Mouse (Mus musculus) embryonic facial prominence, embryonic 15.5 days (tissue): Measurements from ENCODE around the gene Mast4. TPM values are rescaled to one million over a fixed set of nuclear protein-coding genes. Genes with fewer than 3 reads are reported as not detected.

Source experiments
- ATAC-seq: fragments of 200-750 bp; cut with Nextera tagmentation; 2 replicates; pipeline ENCODE4 v1.8.0; 2017; ENCODE audit warnings: low read depth, moderate TSS enrichment; ENCODE audit not compliant: insufficient number of reproducible peaks, low FRiP score, low TSS enrichment
- H3K27ac ChIP-seq: fragments of 300-500 bp; sonication (generic); replicated peaks from 2 replicates; pipeline ENCODE4 v1.5.1; 2015; ENCODE audit warnings: mild to moderate bottlenecking, inconsistent platforms
- H3K27me3 ChIP-seq: fragments of 300-500 bp; sonication (generic); 2 replicates; pipeline ENCODE4 v1.6.1; 2015; ENCODE audit warnings: inconsistent platforms
- H3K36me3 ChIP-seq: fragments of 300-500 bp; sonication (generic); 2 replicates; pipeline ENCODE4 v1.6.1; 2015; ENCODE audit warnings: mild to moderate bottlenecking, inconsistent platforms
- H3K4me1 ChIP-seq: fragments of 300-500 bp; sonication (generic); 2 replicates; pipeline ENCODE4 v1.6.1; 2015; ENCODE audit warnings: inconsistent platforms
- H3K4me2 ChIP-seq: fragments of 300-500 bp; sonication (generic); replicated peaks from 2 replicates; pipeline ENCODE4 v1.6.1; 2015; ENCODE audit warnings: mild to moderate bottlenecking, inconsistent platforms
- H3K4me3 ChIP-seq: fragments of 300-500 bp; sonication (generic); replicated peaks from 2 replicates; pipeline ENCODE4 v1.5.1; 2015; ENCODE audit warnings: mild to moderate bottlenecking, inconsistent platforms
- H3K9ac ChIP-seq: fragments of 300-500 bp; sonication (generic); 2 replicates; pipeline ENCODE4 v1.6.1; 2015; ENCODE audit warnings: inconsistent platforms
- H3K9me3 ChIP-seq: fragments of 300-500 bp; sonication (generic); replicated peaks from 2 replicates; pipeline ENCODE4 v1.6.1; 2016; ENCODE audit warnings: inconsistent platforms
- WGBS: fragments of 180-500 bp; shearing (Covaris S2); methylation state at CpG from one replicate; pipeline ENCODE4 v1.1.7; 2015; 5-methylcytosine and 5-hydroxymethylcytosine counted together
- polyA plus RNA-seq: library from polyadenylated mRNA; unstranded; fragments of >200 nt; fragmentation: Nextera tagmentation; extraction: Ambion mirVana; gene quantifications from 2 replicates; pipeline ENCODE4 v1.2.1, GENCODE M21; 2015

Mast4 gene
- polyA plus RNA-seq, 1 experiment from 2014 or later = 30.2 TPM

DNA sequence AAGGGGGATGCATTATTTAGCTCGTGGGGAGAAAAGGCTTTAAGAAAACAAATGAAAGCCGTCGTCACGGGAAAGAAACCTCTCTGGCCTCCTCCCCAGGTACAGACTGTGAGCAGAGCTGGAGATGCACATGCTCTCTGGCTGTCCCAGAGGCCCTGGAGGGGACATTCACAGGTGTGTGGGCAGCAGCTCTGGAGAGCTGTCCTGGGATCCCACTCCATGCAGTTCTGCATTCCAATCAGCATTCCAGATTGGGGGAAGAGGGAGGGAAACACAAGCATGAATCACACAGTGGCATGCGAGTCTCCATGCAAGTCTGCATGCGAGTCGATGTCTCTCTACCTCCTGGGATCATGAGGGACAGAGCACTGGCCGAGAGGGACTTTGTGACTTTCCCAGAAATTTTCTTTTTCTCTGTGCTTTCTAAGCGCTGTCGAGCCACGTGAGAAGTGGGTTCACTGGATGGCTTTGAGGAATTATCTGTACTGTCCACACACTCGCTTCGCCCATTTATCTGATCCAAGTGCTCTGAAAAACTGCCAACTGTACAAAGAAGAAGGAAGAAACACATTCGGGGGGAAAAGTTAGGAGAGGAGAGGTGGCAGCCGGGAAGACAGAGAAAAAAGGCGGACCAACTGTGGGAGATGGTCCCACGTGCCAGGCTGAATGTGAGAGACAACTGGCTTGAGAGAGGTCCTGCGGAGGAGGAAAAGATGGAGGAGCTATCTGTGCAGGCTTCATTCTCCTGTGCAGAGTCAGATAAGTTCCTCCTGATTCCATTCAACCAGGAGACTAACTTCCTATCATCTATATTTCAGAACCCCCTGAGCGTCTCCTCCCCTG lies 580.4 kb downstream of the Mast4 start:
- Histone ChIP-seq H3K4me3 (no peak overlapping the region), H3K4me2 (no peak overlapping the region), H3K27ac (no peak overlapping the region), H3K9me3 (no peaks in the 10 kb centered on the region), H3K9ac (no peak overlapping the region), H3K27me3 (no peaks in the 10 kb centered on the region), H3K4me1 (peaks cover 8% of the 10 kb centered on the region; the same call in 1 of the 2 replicates), H3K36me3 (peaks cover 33% of the 10 kb centered on the region)
- ATAC-seq = no peak
- WGBS = 82% methylated on average over 19 of the region's 19 CpGs

GRCm38 (mm10) chr13:102749891-102750290 lies 584.4 kb downstream of the Mast4 start:
- 85% methylated on average over 10 of the region's 10 CpGs for WGBS
- Histone ChIP-seq H3K4me3 (no peak overlapping the region), H3K4me1 (peaks cover 8% of the 10 kb centered on the region; the same call in 1 of the 2 replicates), H3K9me3 (no peaks in the 10 kb centered on the region), H3K27me3 (no peaks in the 10 kb centered on the region), H3K27ac (no peak overlapping the region), H3K9ac (no peak overlapping the region), H3K4me2 (no peak overlapping the region), H3K36me3 (peaks cover 26% of the 10 kb centered on the region)
- no peak for ATAC-seq

- Histone ChIP-seq H3K27ac (no peak overlapping the region), H3K9me3 (no peaks in the 10 kb centered on the region), H3K4me2 (no peak overlapping the region), H3K36me3 (peaks cover 26% of the 10 kb centered on the region), H3K4me1 (peaks cover 8% of the 10 kb centered on the region; the same call in 1 of the 2 replicates), H3K4me3 (no peak overlapping the region), H3K27me3 (no peaks in the 10 kb centered on the region), H3K9ac (no peak overlapping the region)
- 41% methylated on average over 6 of the region's 6 CpGs for WGBS
- ATAC-seq = no peak
Observed at GRCm38 (mm10) chr13:102749194-102749593, 585.1 kb downstream of the Mast4 start.

DNA sequence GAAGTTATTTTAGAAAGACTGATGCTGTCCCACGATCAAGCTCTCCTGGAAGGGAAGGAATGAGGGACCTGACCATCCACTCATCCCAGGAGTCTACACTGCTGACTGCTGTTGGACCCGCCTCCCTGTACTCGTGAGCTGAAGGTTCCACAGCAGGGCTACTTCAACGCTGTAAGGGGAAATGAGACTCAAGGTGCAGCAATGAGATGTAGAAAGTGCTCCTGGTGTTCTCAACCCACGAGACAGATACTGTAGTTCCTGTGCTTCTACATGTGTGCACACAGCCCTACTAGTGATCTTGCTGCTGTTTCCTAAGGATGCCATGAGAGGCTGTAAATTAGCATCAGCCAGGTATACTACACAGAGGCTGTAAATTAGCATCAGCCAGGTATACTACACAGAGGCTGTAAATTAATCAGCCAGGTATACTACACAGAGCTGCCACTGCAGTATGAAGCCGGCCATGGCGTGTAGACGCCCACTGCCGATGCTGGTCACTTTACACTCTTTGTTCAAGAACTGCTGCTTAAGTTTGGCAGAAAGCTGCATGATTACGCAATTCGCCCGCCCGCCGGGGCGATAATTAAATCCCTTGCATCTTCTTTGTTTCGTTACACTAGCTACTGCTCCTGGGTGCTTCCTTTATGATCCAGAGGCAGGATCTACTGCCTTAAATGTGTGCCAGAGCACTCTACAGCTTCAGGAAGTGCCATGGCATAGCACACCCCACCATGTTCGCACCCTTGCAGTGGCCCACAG lies 587.3 kb downstream of the Mast4 start:
- WGBS = 84% methylated on average over 17 of the region's 17 CpGs
- Histone ChIP-seq H3K27me3 (no peaks in the 10 kb centered on the region), H3K9me3 (no peaks in the 10 kb centered on the region), H3K27ac (no peak overlapping the region), H3K36me3 (peaks cover 20% of the 10 kb centered on the region), H3K4me2 (no peak overlapping the region), H3K9ac (no peak overlapping the region), H3K4me3 (no peak overlapping the region), H3K4me1 (no peaks in the 10 kb centered on the region)
- no peak for ATAC-seq

GRCm38 (mm10) chr13:102745626-102746342 lies 588.5 kb downstream of the Mast4 start:
- Histone ChIP-seq H3K4me1 (no peaks in the 10 kb centered on the region), H3K9me3 (no peaks in the 10 kb centered on the region), H3K9ac (no peak overlapping the region), H3K27ac (no peak overlapping the region), H3K36me3 (peaks cover 20% of the 10 kb centered on the region), H3K4me3 (no peak overlapping the region), H3K27me3 (no peaks in the 10 kb centered on the region), H3K4me2 (no peak overlapping the region)
- WGBS = 83% methylated on average over 9 of the region's 9 CpGs
- ATAC-seq = no peak

DNA sequence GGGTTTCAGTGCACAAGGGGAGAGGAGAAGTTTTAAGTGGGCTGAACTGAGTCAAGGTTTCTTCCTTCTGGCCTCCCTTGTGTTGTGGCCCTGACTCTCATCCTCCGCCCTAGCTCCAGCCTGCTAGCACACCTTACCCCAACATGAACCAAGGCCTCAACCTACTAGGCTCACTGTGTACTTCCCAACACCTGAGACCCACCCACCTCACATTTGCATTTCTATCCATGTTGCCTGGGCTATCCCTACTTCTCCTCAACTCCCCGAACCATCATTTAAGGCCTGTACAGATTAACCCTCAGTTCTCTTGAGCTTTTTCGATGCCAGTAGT lies 589.1 kb downstream of the Mast4 start:
- H3K4me1 ChIP-seq = no peaks in the 10 kb centered on the region
- no peak overlapping the region for H3K4me2 ChIP-seq
- H3K9me3 ChIP-seq = no peaks in the 10 kb centered on the region
- H3K36me3 ChIP-seq = peaks cover 19% of the 10 kb centered on the region
- ATAC-seq = no peak
- no peak overlapping the region for H3K9ac ChIP-seq
- no peak overlapping the region for H3K4me3 ChIP-seq
- WGBS = 87% methylated on average over 3 of the region's 3 CpGs
- H3K27ac ChIP-seq = no peak overlapping the region
- no peaks in the 10 kb centered on the region for H3K27me3 ChIP-seq

DNA sequence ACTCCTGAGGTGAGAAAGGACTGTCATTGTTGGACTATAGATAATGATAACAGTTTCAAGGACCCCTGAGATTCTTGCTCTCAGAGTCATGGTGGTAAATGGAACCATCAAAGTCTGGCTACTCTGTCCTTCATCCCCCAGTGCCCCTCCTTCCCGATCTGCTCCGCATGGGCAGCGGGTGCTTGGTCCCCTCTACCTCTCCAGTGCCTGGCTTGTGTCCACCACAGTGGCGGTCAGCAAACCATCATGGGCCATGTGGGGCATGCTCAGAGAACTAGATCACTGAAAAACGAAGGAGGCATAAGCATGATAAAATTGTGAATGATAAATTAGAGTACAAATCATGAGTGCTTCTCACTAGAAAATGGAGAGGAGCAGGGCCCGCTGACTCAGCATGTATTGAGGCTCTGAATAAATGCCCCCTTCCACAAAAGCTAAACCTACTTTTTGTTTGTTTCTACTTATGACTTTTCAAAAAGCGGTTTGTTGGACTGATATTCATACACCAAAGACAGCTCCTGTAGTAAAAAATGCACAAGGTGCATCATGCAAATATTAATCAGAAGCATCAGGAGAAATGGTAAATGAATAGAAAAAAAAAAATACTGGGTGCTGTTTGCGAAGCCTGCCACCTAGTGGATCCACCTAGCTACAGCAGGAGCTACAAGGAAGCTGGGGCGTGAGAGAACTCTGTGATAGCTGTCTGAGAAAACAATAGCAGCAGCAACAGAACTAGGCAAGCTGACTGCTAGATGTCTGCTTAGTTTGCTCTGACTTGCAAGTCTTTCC lies 589.6 kb downstream of the Mast4 start:
- no peaks in the 10 kb centered on the region for H3K4me1 ChIP-seq
- H3K36me3 ChIP-seq = peaks cover 18% of the 10 kb centered on the region
- 69% methylated on average over 9 of the region's 9 CpGs for WGBS
- H3K4me2 ChIP-seq = no peak overlapping the region
- H3K4me3 ChIP-seq = no peak overlapping the region
- ATAC-seq = no peak
- H3K9ac ChIP-seq = no peak overlapping the region
- H3K27ac ChIP-seq = no peak overlapping the region
- H3K9me3 ChIP-seq = no peaks in the 10 kb centered on the region
- H3K27me3 ChIP-seq = no peaks in the 10 kb centered on the region

- Histone ChIP-seq H3K9me3 (no peaks in the 10 kb centered on the region), H3K27ac (no peak overlapping the region), H3K4me3 (no peak overlapping the region), H3K36me3 (peaks cover 59% of the 10 kb centered on the region), H3K9ac (no peak overlapping the region), H3K27me3 (no peaks in the 10 kb centered on the region), H3K4me2 (no peak overlapping the region), H3K4me1 (no peaks in the 10 kb centered on the region)
- ATAC-seq = no peak
- 87% methylated on average over 13 of the region's 13 CpGs for WGBS
Observed at GRCm38 (mm10) chr13:102739720-102740535, 594.4 kb downstream of the Mast4 start.

GRCm38 (mm10) chr13:102737811-102738210 lies 596.5 kb downstream of the Mast4 start:
- H3K27me3 ChIP-seq = no peaks in the 10 kb centered on the region
- H3K9ac ChIP-seq = no peak overlapping the region
- no peaks in the 10 kb centered on the region for H3K9me3 ChIP-seq
- peaks cover 70% of the 10 kb centered on the region for H3K36me3 ChIP-seq
- no peak overlapping the region for H3K4me2 ChIP-seq
- H3K4me3 ChIP-seq = no peak overlapping the region
- H3K4me1 ChIP-seq = no peaks in the 10 kb centered on the region
- ATAC-seq = no peak
- WGBS = 94% methylated on average over 7 of the region's 7 CpGs
- H3K27ac ChIP-seq = no peak overlapping the region

DNA sequence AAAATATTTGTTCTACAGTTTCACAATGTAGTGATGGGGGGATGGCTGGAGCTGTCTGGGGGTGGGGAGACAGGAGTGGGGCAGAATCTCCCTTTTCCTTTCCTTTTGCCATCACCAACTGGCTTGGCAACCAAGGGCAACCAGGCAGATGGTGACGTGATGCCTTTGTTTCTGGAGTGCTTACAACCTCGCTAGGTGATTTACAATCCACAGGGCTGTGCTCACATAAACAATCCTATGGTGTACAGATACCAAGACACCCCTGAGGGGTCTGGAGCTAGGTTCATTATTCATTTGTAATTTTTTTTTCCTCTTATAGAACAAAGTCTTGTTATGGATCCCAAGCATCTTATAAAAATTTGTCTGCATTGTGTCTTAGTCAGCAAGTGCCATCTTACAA lies 601.2 kb downstream of the Mast4 start:
- no peaks in the 10 kb centered on the region for H3K4me1 ChIP-seq
- no peak overlapping the region for H3K27ac ChIP-seq
- ATAC-seq = no peak
- H3K4me3 ChIP-seq = no peak overlapping the region
- H3K9me3 ChIP-seq = no peaks in the 10 kb centered on the region
- H3K36me3 ChIP-seq = peaks cover 39% of the 10 kb centered on the region
- no peaks in the 10 kb centered on the region for H3K27me3 ChIP-seq
- WGBS = 72% methylated on average over 2 of the region's 2 CpGs
- H3K9ac ChIP-seq = no peak overlapping the region
- H3K4me2 ChIP-seq = no peak overlapping the region
